Mouse (Mus musculus): ENCODE results near the gene Svip. TPM values are rescaled to one million over a fixed set of nuclear protein-coding genes. Genes with fewer than 3 reads are reported as not detected.

Gene Svip
- polyA plus RNA-seq, 1 experiment from 2014 or later, result 19.1 TPM

- Histone ChIP-seq H3K4me3 (ENCODE audit: low read depth, low read length) (no peak overlapping the region), H3K9me3 (ENCODE audit: control insufficient read depth, low read length) (no peaks in the 10 kb centered on the region), H3K27ac (ENCODE audit: low read depth, low read length) (no peak overlapping the region), H3K36me3 (ENCODE audit: control insufficient read depth, insufficient read depth, low read length) (no peaks in the 10 kb centered on the region), H3K4me2 (ENCODE audit: low read depth) (no peak overlapping the region), H3K27me3 (ENCODE audit: control insufficient read depth, insufficient read depth, low read length) (no peaks in the 10 kb centered on the region), H3K9ac (ENCODE audit: low read length) (no peak overlapping the region), H3K4me1 (ENCODE audit: control insufficient read depth, insufficient read depth, low read length) (no peaks in the 10 kb centered on the region)
- DNase-seq (ENCODE audit: low spot score), result peak; percentile 62
- ATAC-seq (ENCODE audit: insufficient read depth, low FRiP score, low TSS enrichment), result peak; percentile 55; the same call in 1 of the 2 replicates
- 37% methylated on average over 6 of the region's 6 CpGs for WGBS
Observed at GRCm38 (mm10) chr7:51972252-51972855, 33.5 kb downstream of the Svip start.

GRCm38 (mm10) chr7:51969379-51969778, 36.4 kb downstream of the Svip start:
- Histone ChIP-seq H3K9me3 (ENCODE audit: control insufficient read depth, low read length) (no peaks in the 10 kb centered on the region), H3K4me1 (ENCODE audit: control insufficient read depth, insufficient read depth, low read length) (no peaks in the 10 kb centered on the region), H3K36me3 (ENCODE audit: control insufficient read depth, insufficient read depth, low read length) (no peaks in the 10 kb centered on the region), H3K9ac (ENCODE audit: low read length) (no peak overlapping the region), H3K27me3 (ENCODE audit: control insufficient read depth, insufficient read depth, low read length) (no peaks in the 10 kb centered on the region), H3K27ac (ENCODE audit: low read depth, low read length) (no peak overlapping the region), H3K4me3 (ENCODE audit: low read depth, low read length) (no peak overlapping the region), H3K4me2 (ENCODE audit: low read depth) (no peak overlapping the region)
- DNase-seq (ENCODE audit: low spot score) (no peak), ATAC-seq (ENCODE audit: insufficient read depth, low FRiP score, low TSS enrichment) (no peak)

GRCm38 (mm10) chr7:51967581-51967980, 38.2 kb downstream of the Svip start:
- H3K4me1 ChIP-seq (ENCODE audit: control insufficient read depth, insufficient read depth, low read length), result no peaks in the 10 kb centered on the region

GRCm38 (mm10) chr7:51964681-51965080, 41.1 kb downstream of the Svip start:
- Histone ChIP-seq H3K4me1 (ENCODE audit: control insufficient read depth, insufficient read depth, low read length) (no peaks in the 10 kb centered on the region), H3K36me3 (ENCODE audit: control insufficient read depth, insufficient read depth, low read length) (no peaks in the 10 kb centered on the region), H3K9ac (ENCODE audit: low read length) (no peak overlapping the region), H3K27ac (ENCODE audit: low read depth, low read length) (no peak overlapping the region), H3K4me2 (ENCODE audit: low read depth) (no peak overlapping the region), H3K4me3 (ENCODE audit: low read depth, low read length) (no peak overlapping the region), H3K27me3 (ENCODE audit: control insufficient read depth, insufficient read depth, low read length) (no peaks in the 10 kb centered on the region), H3K9me3 (ENCODE audit: control insufficient read depth, low read length) (no peaks in the 10 kb centered on the region)
- WGBS, result 93% methylated on average over 7 of the region's 7 CpGs
- DNase-seq (ENCODE audit: low spot score), result no peak
- ATAC-seq (ENCODE audit: insufficient read depth, low FRiP score, low TSS enrichment), result no peak

More at GRCm38 (mm10) chr7:51967581-51967980, 38.2 kb downstream of the Svip start:
- H3K9me3 ChIP-seq (ENCODE audit: control insufficient read depth, low read length), result no peaks in the 10 kb centered on the region
- WGBS, result 80% methylated on average over 4 of the region's 4 CpGs
- ATAC-seq (ENCODE audit: insufficient read depth, low FRiP score, low TSS enrichment) (no peak), DNase-seq (ENCODE audit: low spot score) (no peak)
- H3K27ac ChIP-seq (ENCODE audit: low read depth, low read length), result no peak overlapping the region
- H3K27me3 ChIP-seq (ENCODE audit: control insufficient read depth, insufficient read depth, low read length), result no peaks in the 10 kb centered on the region
- no peak overlapping the region for H3K4me2 ChIP-seq (ENCODE audit: low read depth)
- no peak overlapping the region for H3K4me3 ChIP-seq (ENCODE audit: low read depth, low read length)
- no peaks in the 10 kb centered on the region for H3K36me3 ChIP-seq (ENCODE audit: control insufficient read depth, insufficient read depth, low read length)
- no peak overlapping the region for H3K9ac ChIP-seq (ENCODE audit: low read length)

GRCm38 (mm10) chr7:51962219-51962952, 43.4 kb downstream of the Svip start:
- no peaks in the 10 kb centered on the region for H3K36me3 ChIP-seq (ENCODE audit: control insufficient read depth, insufficient read depth, low read length)
- no peak for DNase-seq (ENCODE audit: low spot score)
- no peak for ATAC-seq (ENCODE audit: insufficient read depth, low FRiP score, low TSS enrichment)
- H3K9ac ChIP-seq (ENCODE audit: low read length), result no peak overlapping the region
- H3K4me2 ChIP-seq (ENCODE audit: low read depth), result no peak overlapping the region
- no peak overlapping the region for H3K27ac ChIP-seq (ENCODE audit: low read depth, low read length)
- no peak overlapping the region for H3K4me3 ChIP-seq (ENCODE audit: low read depth, low read length)
- H3K9me3 ChIP-seq (ENCODE audit: control insufficient read depth, low read length), result no peaks in the 10 kb centered on the region
- WGBS, result 62% methylated on average over 10 of the region's 10 CpGs
- no peaks in the 10 kb centered on the region for H3K4me1 ChIP-seq (ENCODE audit: control insufficient read depth, insufficient read depth, low read length)
- no peaks in the 10 kb centered on the region for H3K27me3 ChIP-seq (ENCODE audit: control insufficient read depth, insufficient read depth, low read length)

GRCm38 (mm10) chr7:51960698-51961374, 45.0 kb downstream of the Svip start:
- Histone ChIP-seq H3K27ac (ENCODE audit: low read depth, low read length) (no peak overlapping the region), H3K27me3 (ENCODE audit: control insufficient read depth, insufficient read depth, low read length) (no peaks in the 10 kb centered on the region), H3K9me3 (ENCODE audit: control insufficient read depth, low read length) (no peaks in the 10 kb centered on the region), H3K4me2 (ENCODE audit: low read depth) (no peak overlapping the region), H3K4me3 (ENCODE audit: low read depth, low read length) (no peak overlapping the region), H3K9ac (ENCODE audit: low read length) (no peak overlapping the region), H3K36me3 (ENCODE audit: control insufficient read depth, insufficient read depth, low read length) (no peaks in the 10 kb centered on the region), H3K4me1 (ENCODE audit: control insufficient read depth, insufficient read depth, low read length) (peaks cover under 1% of the 10 kb centered on the region; the same call in 1 of the 2 replicates)
- ATAC-seq (ENCODE audit: insufficient read depth, low FRiP score, low TSS enrichment) (0 out of 2 replicates have a peak, but pooled peaks have one; percentile 48), DNase-seq (ENCODE audit: low spot score) (peak; percentile 26)
- WGBS, result 58% methylated on average over 6 of the region's 6 CpGs

- H3K9ac ChIP-seq (ENCODE audit: low read length), result no peak overlapping the region
- DNase-seq (ENCODE audit: low spot score), result no peak
- no peak for ATAC-seq (ENCODE audit: insufficient read depth, low FRiP score, low TSS enrichment)
- H3K27me3 ChIP-seq (ENCODE audit: control insufficient read depth, insufficient read depth, low read length), result no peaks in the 10 kb centered on the region
- H3K4me3 ChIP-seq (ENCODE audit: low read depth, low read length), result no peak overlapping the region
- no peaks in the 10 kb centered on the region for H3K36me3 ChIP-seq (ENCODE audit: control insufficient read depth, insufficient read depth, low read length)
- H3K4me1 ChIP-seq (ENCODE audit: control insufficient read depth, insufficient read depth, low read length), result peaks cover 5% of the 10 kb centered on the region; the same call in 1 of the 2 replicates
- no peak overlapping the region for H3K27ac ChIP-seq (ENCODE audit: low read depth, low read length)
- no peaks in the 10 kb centered on the region for H3K9me3 ChIP-seq (ENCODE audit: control insufficient read depth, low read length)
- no peak overlapping the region for H3K4me2 ChIP-seq (ENCODE audit: low read depth)
Observed at GRCm38 (mm10) chr7:51957766-51958165, 48.1 kb downstream of the Svip start.

- H3K9ac ChIP-seq (ENCODE audit: low read length), result no peak overlapping the region
- no peak for ATAC-seq (ENCODE audit: insufficient read depth, low FRiP score, low TSS enrichment)
- H3K4me2 ChIP-seq (ENCODE audit: low read depth), result no peak overlapping the region
- no peak overlapping the region for H3K27ac ChIP-seq (ENCODE audit: low read depth, low read length)
- H3K9me3 ChIP-seq (ENCODE audit: control insufficient read depth, low read length), result no peaks in the 10 kb centered on the region
- no peaks in the 10 kb centered on the region for H3K27me3 ChIP-seq (ENCODE audit: control insufficient read depth, insufficient read depth, low read length)
- H3K36me3 ChIP-seq (ENCODE audit: control insufficient read depth, insufficient read depth, low read length), result no peaks in the 10 kb centered on the region
- peak; percentile 23 for DNase-seq (ENCODE audit: low spot score)
- WGBS, result 60% methylated on average over 9 of the region's 9 CpGs
- H3K4me1 ChIP-seq (ENCODE audit: control insufficient read depth, insufficient read depth, low read length), result peaks cover 5% of the 10 kb centered on the region; the same call in 1 of the 2 replicates
- H3K4me3 ChIP-seq (ENCODE audit: low read depth, low read length), result no peak overlapping the region
Observed at GRCm38 (mm10) chr7:51955424-51956041, 50.3 kb downstream of the Svip start.

Measured in neural tube, embryonic 11.5 days (tissue).